Mouse (Mus musculus) thymus, adult 2 months (tissue): Measurements from ENCODE around the gene Tmprss15. TPM values are rescaled to one million over a fixed set of nuclear protein-coding genes. Genes with fewer than 3 reads are reported as not detected.

ENCODE experiments used
- DNase-seq: peaks from one replicate; pipeline ENCODE4 v3.0.0; 2021
- H3K27ac ChIP-seq: fragments of 200-500 bp; 2 replicates; pipeline ENCODE4 v1.5.1; 2012; ENCODE audit warnings: low read length, control low read depth; ENCODE audit not compliant: control insufficient read depth, insufficient read depth
- H3K27me3 ChIP-seq: fragments of 200-500 bp; 2 replicates; pipeline ENCODE4 v1.6.1; 2012; ENCODE audit warnings: mild to moderate bottlenecking, low read length, moderate library complexity, mixed read lengths; ENCODE audit not compliant: control insufficient read depth, insufficient read depth
- H3K36me3 ChIP-seq: fragments of 200-500 bp; 2 replicates; pipeline ENCODE4 v1.6.1; 2012; ENCODE audit warnings: mild to moderate bottlenecking, low read length, moderate library complexity; ENCODE audit not compliant: control insufficient read depth, insufficient read depth
- H3K4me1 ChIP-seq: fragments of 200-500 bp; replicated peaks from 2 replicates; pipeline ENCODE4 v1.6.1; 2012; ENCODE audit warnings: low read length; ENCODE audit not compliant: control insufficient read depth, insufficient read depth
- H3K4me3 ChIP-seq: fragments of 200-500 bp; 2 replicates; pipeline ENCODE4 v1.5.1; 2012; ENCODE audit warnings: mild to moderate bottlenecking, low read length, control low read depth, moderate library complexity; ENCODE audit not compliant: control insufficient read depth, insufficient read depth
- CTCF ChIP-seq: fragments of 200-500 bp; IDR thresholded peaks from 2 replicates; pipeline ENCODE4 v1.5.1; 2012; ENCODE audit warnings: mild to moderate bottlenecking, control low read depth, low read length, moderate library complexity, borderline replicate concordance; ENCODE audit not compliant: control insufficient read depth, poor library complexity, insufficient read depth; ENCODE audit errors: extremely low read depth
- POLR2A ChIP-seq: fragments of 200-500 bp; IDR thresholded peaks from 2 replicates; pipeline ENCODE4 v1.6.1; 2012; ENCODE audit warnings: mild to moderate bottlenecking, low read length, control low read depth, moderate library complexity; ENCODE audit not compliant: control insufficient read depth, poor library complexity, insufficient read depth; ENCODE audit errors: extremely low read depth
- WGBS: fragments of 180-500 bp; shearing (Covaris S2); methylation state at CpG from one replicate; pipeline ENCODE4 v1.1.7; 2018; 5-methylcytosine and 5-hydroxymethylcytosine counted together
- polyA plus RNA-seq: library from polyadenylated mRNA; depleted of rRNA; stranded (reverse); fragments of >200 nt; gene quantifications from 2 replicates; pipeline ENCODE4 v1.2.3, GENCODE M21; 2012

Tmprss15 gene
- polyA plus RNA-seq, 1 experiment: 0.01 TPM

DNA sequence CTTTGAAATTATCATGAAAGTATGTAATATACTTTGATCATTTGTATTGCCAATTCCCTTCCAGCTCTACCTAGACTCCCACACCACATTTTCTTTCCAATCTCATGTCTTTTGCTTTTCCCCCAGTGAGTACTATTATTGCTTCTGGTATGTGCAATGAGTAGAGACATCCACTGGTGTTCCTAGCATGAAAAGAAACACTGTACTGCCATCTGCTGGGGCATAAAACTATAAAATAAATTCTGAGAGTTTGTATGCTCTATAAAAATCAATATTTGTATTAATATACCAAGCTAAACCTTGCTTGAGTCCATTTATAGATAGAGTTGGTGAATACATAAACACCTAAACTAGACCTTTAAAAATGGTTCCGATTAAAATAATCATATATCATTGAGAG, 27.0 kb downstream of the Tmprss15 start:
- Histone ChIP-seq H3K27ac (no peak overlapping the region), H3K36me3 (no peaks in the 10 kb centered on the region), H3K27me3 (no peaks in the 10 kb centered on the region), H3K4me1 (no peaks in the 10 kb centered on the region), H3K4me3 (no peak overlapping the region)
- no peak for DNase-seq
- TF ChIP-seq CTCF: no peak
- TF ChIP-seq POLR2A: no peak
- WGBS: 95% methylated on average over 1 of the region's 1 CpGs

DNA sequence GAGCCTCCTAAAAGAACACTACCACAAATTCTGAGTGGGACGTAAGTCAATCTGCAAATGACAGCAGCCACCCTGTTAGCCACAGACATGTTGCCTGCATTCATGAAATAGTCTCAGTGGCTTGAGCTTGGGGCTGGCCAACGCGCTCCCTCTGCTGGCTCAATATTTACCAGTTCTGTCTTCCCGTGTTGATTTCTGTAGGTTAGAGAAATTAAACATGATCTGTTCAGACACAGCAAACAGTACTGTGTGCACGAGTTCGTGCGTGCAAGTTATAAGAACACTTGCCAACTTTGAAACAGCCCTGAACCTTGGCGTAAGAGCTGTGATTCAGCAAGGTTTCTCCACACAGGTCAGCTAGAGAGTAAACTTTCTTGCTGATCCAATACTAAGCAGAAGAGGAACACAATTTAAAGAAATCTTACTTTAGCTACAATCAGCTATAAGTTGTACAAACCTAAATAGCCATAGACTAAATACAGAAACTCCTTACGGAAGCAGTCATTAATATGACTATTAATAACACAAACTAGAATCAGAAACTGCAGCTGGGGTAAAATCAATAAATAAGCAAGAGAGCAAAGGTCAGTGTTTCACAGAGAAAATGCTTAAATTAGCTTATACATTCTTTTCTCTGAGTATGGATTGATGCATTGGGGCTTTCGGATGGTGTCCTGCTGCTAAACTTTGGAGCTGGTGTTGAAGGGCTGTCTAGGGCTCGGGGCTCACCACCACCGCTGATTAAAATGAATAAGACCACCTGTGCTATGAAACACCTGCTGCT, 31.9 kb downstream of the Tmprss15 start:
- DNase-seq: no peak
- no peaks in the 10 kb centered on the region for H3K27me3 ChIP-seq
- 73% methylated on average over 12 of the region's 12 CpGs for WGBS
- TF ChIP-seq CTCF: no peak
- no peak for TF ChIP-seq POLR2A
- H3K27ac ChIP-seq: no peak overlapping the region
- no peak overlapping the region for H3K4me3 ChIP-seq
- H3K36me3 ChIP-seq: no peaks in the 10 kb centered on the region
- H3K4me1 ChIP-seq: no peaks in the 10 kb centered on the region

DNA sequence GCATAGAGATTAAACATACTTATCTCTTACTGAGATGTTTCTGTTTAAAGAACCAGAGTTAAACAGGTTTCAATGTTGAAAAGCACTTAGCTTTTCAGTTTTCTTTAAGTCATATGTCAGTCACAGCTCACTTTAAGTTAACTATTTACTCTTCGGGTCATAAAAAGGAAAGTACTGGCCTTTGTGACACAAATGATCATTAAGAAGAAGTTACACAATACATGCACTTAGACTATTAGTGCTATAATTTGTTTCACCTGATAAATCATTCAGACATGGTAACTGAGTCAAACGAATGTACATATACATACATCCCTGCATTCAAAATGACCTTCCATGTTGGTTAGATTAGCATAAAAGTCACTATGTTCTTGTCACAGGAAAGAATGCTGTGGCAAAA, 58.3 kb downstream of the Tmprss15 start:
- no peak for TF ChIP-seq CTCF
- no peak for TF ChIP-seq POLR2A
- no peak for DNase-seq
- no peak overlapping the region for H3K27ac ChIP-seq
- H3K4me3 ChIP-seq: no peak overlapping the region
- 94% methylated on average over 2 of the region's 2 CpGs for WGBS
- no peaks in the 10 kb centered on the region for H3K27me3 ChIP-seq
- no peaks in the 10 kb centered on the region for H3K4me1 ChIP-seq
- H3K36me3 ChIP-seq: no peaks in the 10 kb centered on the region

DNA sequence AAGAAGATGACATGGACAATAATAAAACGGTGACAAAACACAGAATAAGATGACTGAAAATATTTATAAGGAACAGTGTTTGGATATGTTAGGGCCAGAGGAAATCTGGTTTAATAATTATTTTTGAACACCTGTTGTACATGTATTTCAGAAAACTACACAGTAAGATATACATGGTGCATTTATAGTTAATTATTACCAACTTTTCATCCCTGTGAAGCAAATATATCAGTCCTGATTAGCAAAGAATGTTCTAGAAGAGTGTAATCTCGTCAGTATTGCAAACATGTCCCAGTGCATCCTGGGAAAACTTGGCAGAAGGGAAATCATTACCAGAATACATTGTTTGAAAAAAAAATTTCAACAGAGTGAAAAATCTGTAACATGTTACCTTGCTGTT, 88.1 kb downstream of the Tmprss15 start:
- H3K4me1 ChIP-seq: no peaks in the 10 kb centered on the region
- WGBS: 75% methylated on average over 2 of the region's 2 CpGs
- H3K27me3 ChIP-seq: no peaks in the 10 kb centered on the region
- no peaks in the 10 kb centered on the region for H3K36me3 ChIP-seq
- no peak overlapping the region for H3K4me3 ChIP-seq
- DNase-seq: no peak
- TF ChIP-seq CTCF (no peak), POLR2A (no peak)
- H3K27ac ChIP-seq: no peak overlapping the region

DNA sequence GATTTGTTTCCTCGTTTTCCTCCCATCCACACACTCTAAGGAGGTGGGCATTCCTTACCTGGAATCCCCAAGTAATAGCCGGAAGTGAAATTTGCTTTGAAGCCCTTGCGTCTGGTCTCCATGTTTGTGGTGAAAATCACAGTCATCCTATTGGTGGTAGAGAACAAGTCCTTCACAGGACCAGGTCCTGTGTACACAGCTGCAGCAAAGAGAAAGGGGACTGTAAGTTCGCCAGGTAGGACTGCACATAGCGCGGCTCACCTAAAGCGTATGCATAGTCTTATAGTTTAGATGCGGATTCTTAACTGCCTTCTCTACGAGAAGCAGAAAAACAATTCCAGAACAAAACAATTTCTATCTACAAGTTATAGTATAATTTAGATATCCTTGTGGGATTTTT, 89.2 kb downstream of the Tmprss15 start:
- 91% methylated on average over 9 of the region's 9 CpGs for WGBS

DNA sequence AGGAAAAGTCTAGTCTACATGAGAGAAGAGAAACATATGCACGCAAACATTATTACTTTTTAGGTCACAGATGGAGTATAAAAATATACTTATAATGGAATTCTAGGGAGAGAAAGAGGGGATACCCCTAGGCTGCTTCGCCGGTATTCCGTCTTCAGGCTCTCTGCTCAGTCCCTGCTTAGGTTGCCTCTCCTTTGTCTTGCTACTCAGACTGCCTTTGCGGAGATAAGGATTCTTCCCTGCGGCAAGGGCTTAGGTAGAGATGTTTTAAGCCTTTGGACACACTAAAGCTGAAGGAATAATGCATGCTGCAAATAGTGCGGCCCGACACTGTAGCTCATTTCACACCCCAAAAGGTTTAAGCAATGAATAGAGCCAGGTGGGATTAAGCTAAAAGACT, 114.5 kb downstream of the Tmprss15 start:
- Histone ChIP-seq H3K36me3 (no peaks in the 10 kb centered on the region), H3K4me1 (no peaks in the 10 kb centered on the region), H3K27me3 (no peaks in the 10 kb centered on the region), H3K4me3 (no peak overlapping the region), H3K27ac (no peak overlapping the region)
- TF ChIP-seq CTCF: no peak
- TF ChIP-seq POLR2A: no peak
- no peak for DNase-seq
- 89% methylated on average over 8 of the region's 8 CpGs for WGBS

More for the DNA sequence above, 89.2 kb downstream of the Tmprss15 start:
- H3K4me3 ChIP-seq: no peak overlapping the region
- H3K36me3 ChIP-seq: no peaks in the 10 kb centered on the region
- no peak for DNase-seq
- no peak for TF ChIP-seq CTCF
- no peak for TF ChIP-seq POLR2A
- no peaks in the 10 kb centered on the region for H3K27me3 ChIP-seq
- no peak overlapping the region for H3K27ac ChIP-seq
- H3K4me1 ChIP-seq: no peaks in the 10 kb centered on the region
